Mouse (Mus musculus): ENCODE data around the gene Nmu. TPM values are rescaled to one million over a fixed set of nuclear protein-coding genes. Genes with fewer than 3 reads are reported as not detected.

Gene Nmu
- polyA plus RNA-seq, 1 experiment from 2014 or later = 10.1 TPM

GRCm38 (mm10) chr5:76381836-76382235, 18.2 kb upstream of the Nmu start:
- H3K9ac ChIP-seq (ENCODE audit: low read length) = no peak overlapping the region
- no peak for TF ChIP-seq EP300 (optimal IDR thresholded peaks at IDR 0.05)
- TF ChIP-seq CTCF (IDR thresholded peaks at IDR 0.05; ENCODE audit: low read depth) = no peak
- no peak overlapping the region for H3K4me3 ChIP-seq (ENCODE audit: low read depth, low read length)
- WGBS = 57% methylated on average over 5 of the region's 5 CpGs
- H3K9me3 ChIP-seq (ENCODE audit: control insufficient read depth, low read length) = no peaks in the 10 kb centered on the region
- no peak overlapping the region for H3K27ac ChIP-seq (replicated peaks)
- H3K27me3 ChIP-seq (ENCODE audit: control insufficient read depth, insufficient read depth, low read length) = no peaks in the 10 kb centered on the region
- no peak overlapping the region for H3K4me2 ChIP-seq (replicated peaks; ENCODE audit: low read depth)
- ATAC-seq (ENCODE audit: low FRiP score, low TSS enrichment) (no peak), DNase-seq (ENCODE audit: low spot score) (no peak)
- H3K36me3 ChIP-seq (ENCODE audit: control insufficient read depth, insufficient read depth, low read length) = no peaks in the 10 kb centered on the region
- H3K4me1 ChIP-seq (replicated peaks; ENCODE audit: control insufficient read depth, insufficient read depth) = no peaks in the 10 kb centered on the region

GRCm38 (mm10) chr5:76379216-76379615, 15.6 kb upstream of the Nmu start:
- DNase-seq (ENCODE audit: low spot score) = no peak
- Histone ChIP-seq H3K4me2 (replicated peaks; ENCODE audit: low read depth) (no peak overlapping the region), H3K27ac (replicated peaks) (no peak overlapping the region), H3K4me3 (ENCODE audit: low read depth, low read length) (no peak overlapping the region), H3K36me3 (ENCODE audit: control insufficient read depth, insufficient read depth, low read length) (no peaks in the 10 kb centered on the region), H3K27me3 (ENCODE audit: control insufficient read depth, insufficient read depth, low read length) (no peaks in the 10 kb centered on the region), H3K4me1 (replicated peaks; ENCODE audit: control insufficient read depth, insufficient read depth) (no peaks in the 10 kb centered on the region), H3K9ac (ENCODE audit: low read length) (no peak overlapping the region), H3K9me3 (ENCODE audit: control insufficient read depth, low read length) (no peaks in the 10 kb centered on the region)
- no peak for ATAC-seq (ENCODE audit: low FRiP score, low TSS enrichment)
- TF ChIP-seq EP300 (optimal IDR thresholded peaks at IDR 0.05) (no peak), CTCF (IDR thresholded peaks at IDR 0.05; ENCODE audit: low read depth) (no peak)
- WGBS = 34% methylated on average over 3 of the region's 3 CpGs

GRCm38 (mm10) chr5:76369215-76369840, 5.7 kb upstream of the Nmu start:
- Histone ChIP-seq H3K27me3 (ENCODE audit: control insufficient read depth, insufficient read depth, low read length) (no peaks in the 10 kb centered on the region), H3K4me3 (ENCODE audit: low read depth, low read length) (no peak overlapping the region), H3K36me3 (ENCODE audit: control insufficient read depth, insufficient read depth, low read length) (no peaks in the 10 kb centered on the region), H3K4me2 (replicated peaks; ENCODE audit: low read depth) (peak overlapping the region; percentile 25; the same call in 1 of the 2 replicates), H3K9me3 (ENCODE audit: control insufficient read depth, low read length) (no peaks in the 10 kb centered on the region), H3K27ac (replicated peaks) (no peak overlapping the region), H3K9ac (ENCODE audit: low read length) (no peak overlapping the region), H3K4me1 (replicated peaks; ENCODE audit: control insufficient read depth, insufficient read depth) (no peaks in the 10 kb centered on the region)
- peak; percentile 42; the same call in 1 of the 2 replicates for ATAC-seq (ENCODE audit: low FRiP score, low TSS enrichment)
- no peak for TF ChIP-seq CTCF (IDR thresholded peaks at IDR 0.05; ENCODE audit: low read depth)
- no peak for TF ChIP-seq EP300 (optimal IDR thresholded peaks at IDR 0.05)
- peak; percentile 18 for DNase-seq (ENCODE audit: low spot score)
- WGBS = 49% methylated on average over 8 of the region's 8 CpGs

- Histone ChIP-seq H3K27me3 (ENCODE audit: control insufficient read depth, insufficient read depth, low read length) (no peaks in the 10 kb centered on the region), H3K36me3 (ENCODE audit: control insufficient read depth, insufficient read depth, low read length) (no peaks in the 10 kb centered on the region), H3K27ac (replicated peaks) (no peak overlapping the region), H3K4me2 (replicated peaks; ENCODE audit: low read depth) (no peak overlapping the region), H3K9ac (ENCODE audit: low read length) (no peak overlapping the region), H3K4me1 (replicated peaks; ENCODE audit: control insufficient read depth, insufficient read depth) (no peaks in the 10 kb centered on the region), H3K9me3 (ENCODE audit: control insufficient read depth, low read length) (no peaks in the 10 kb centered on the region), H3K4me3 (ENCODE audit: low read depth, low read length) (no peak overlapping the region)
- ATAC-seq (ENCODE audit: low FRiP score, low TSS enrichment) (peak; percentile 49; the same call in 1 of the 2 replicates), DNase-seq (ENCODE audit: low spot score) (peak; percentile 49)
- WGBS = 28% methylated on average over 5 of the region's 5 CpGs
- TF ChIP-seq CTCF (IDR thresholded peaks at IDR 0.05; ENCODE audit: low read depth) (peak; percentile 45), EP300 (optimal IDR thresholded peaks at IDR 0.05) (no peak)
Observed at GRCm38 (mm10) chr5:76365406-76365805, 1.8 kb upstream of the Nmu start.

GRCm38 (mm10) chr5:76360786-76361185, 2.8 kb downstream of the Nmu start:
- Histone ChIP-seq H3K9ac (ENCODE audit: low read length) (no peak overlapping the region), H3K4me1 (replicated peaks; ENCODE audit: control insufficient read depth, insufficient read depth) (no peaks in the 10 kb centered on the region), H3K36me3 (ENCODE audit: control insufficient read depth, insufficient read depth, low read length) (no peaks in the 10 kb centered on the region), H3K4me2 (replicated peaks; ENCODE audit: low read depth) (no peak overlapping the region), H3K4me3 (ENCODE audit: low read depth, low read length) (no peak overlapping the region), H3K27me3 (ENCODE audit: control insufficient read depth, insufficient read depth, low read length) (no peaks in the 10 kb centered on the region), H3K27ac (replicated peaks) (no peak overlapping the region), H3K9me3 (ENCODE audit: control insufficient read depth, low read length) (no peaks in the 10 kb centered on the region)
- DNase-seq (ENCODE audit: low spot score) (no peak), ATAC-seq (ENCODE audit: low FRiP score, low TSS enrichment) (no peak)
- WGBS = 57% methylated on average over 4 of the region's 4 CpGs
- no peak for TF ChIP-seq CTCF (IDR thresholded peaks at IDR 0.05; ENCODE audit: low read depth)
- no peak for TF ChIP-seq EP300 (optimal IDR thresholded peaks at IDR 0.05)

- Histone ChIP-seq H3K4me3 (ENCODE audit: low read depth, low read length) (no peak overlapping the region), H3K27me3 (ENCODE audit: control insufficient read depth, insufficient read depth, low read length) (no peaks in the 10 kb centered on the region), H3K9me3 (ENCODE audit: control insufficient read depth, low read length) (no peaks in the 10 kb centered on the region), H3K27ac (replicated peaks) (no peak overlapping the region), H3K36me3 (ENCODE audit: control insufficient read depth, insufficient read depth, low read length) (no peaks in the 10 kb centered on the region), H3K4me1 (replicated peaks; ENCODE audit: control insufficient read depth, insufficient read depth) (no peaks in the 10 kb centered on the region), H3K9ac (ENCODE audit: low read length) (no peak overlapping the region), H3K4me2 (replicated peaks; ENCODE audit: low read depth) (no peak overlapping the region)
- 64% methylated on average over 1 of the region's 1 CpGs for WGBS
- ATAC-seq (ENCODE audit: low FRiP score, low TSS enrichment) (no peak), DNase-seq (ENCODE audit: low spot score) (no peak)
- TF ChIP-seq CTCF (IDR thresholded peaks at IDR 0.05; ENCODE audit: low read depth) (peak; percentile 60), EP300 (optimal IDR thresholded peaks at IDR 0.05) (no peak)
Observed at GRCm38 (mm10) chr5:76360057-76360456, 3.5 kb downstream of the Nmu start.
